Mouse (Mus musculus) midbrain, postnatal 0 days (tissue): Measurements from ENCODE around the gene Sdk1. TPM values are rescaled to one million over a fixed set of nuclear protein-coding genes. Genes with fewer than 3 reads are reported as not detected.
A peak's percentile ranks its signal among the peaks of the same experiment; 100 is the strongest.

Experiments
- ATAC-seq: fragments of 200-750 bp; cut with Nextera tagmentation; 2 replicates; pipeline ENCODE4 v1.8.0; 2017; ENCODE audit warnings: moderate number of reproducible peaks, mild to moderate bottlenecking, moderate TSS enrichment, moderate library complexity; ENCODE audit not compliant: low FRiP score
- DNase-seq: peaks from one replicate; pipeline ENCODE4 v3.0.0-alpha.2; 2015; ENCODE audit warnings: low spot score
- H3K27ac ChIP-seq: fragments of 300-500 bp; sonication (generic); 2 replicates; pipeline ENCODE4 v1.5.1; 2014; ENCODE audit warnings: low read depth, mild to moderate bottlenecking, low read length, mixed read lengths
- H3K27me3 ChIP-seq: fragments of 300-500 bp; sonication (generic); 2 replicates; pipeline ENCODE4 v1.6.1; 2014; ENCODE audit warnings: low read length, control low read depth, mixed read lengths; ENCODE audit not compliant: insufficient read depth
- H3K36me3 ChIP-seq: fragments of 300-500 bp; sonication (generic); 2 replicates; pipeline ENCODE4 v1.6.1; 2014; ENCODE audit warnings: low read length, control low read depth, mixed read lengths; ENCODE audit not compliant: insufficient read depth
- H3K4me1 ChIP-seq: fragments of 300-500 bp; sonication (generic); 2 replicates; pipeline ENCODE4 v1.6.1; 2014; ENCODE audit warnings: mild to moderate bottlenecking, control low read depth, antibody characterized with exemption, low read length, mixed read lengths; ENCODE audit not compliant: insufficient read depth
- H3K4me2 ChIP-seq: fragments of 300-500 bp; sonication (generic); 2 replicates; pipeline ENCODE4 v1.6.1; 2014; ENCODE audit warnings: low read depth, mild to moderate bottlenecking, low read length, mixed read lengths; ENCODE audit not compliant: poor library complexity, severe bottlenecking
- H3K4me3 ChIP-seq: fragments of 300-500 bp; sonication (generic); 2 replicates; pipeline ENCODE4 v1.5.1; 2014; ENCODE audit warnings: low read depth, mild to moderate bottlenecking, low read length, moderate library complexity
- H3K9ac ChIP-seq: fragments of 300-500 bp; sonication (generic); replicated peaks from 2 replicates; pipeline ENCODE4 v1.6.1; 2014; ENCODE audit warnings: mild to moderate bottlenecking, low read length, moderate library complexity, mixed read lengths; ENCODE audit not compliant: poor library complexity, severe bottlenecking
- H3K9me3 ChIP-seq: fragments of 300-500 bp; sonication (generic); 2 replicates; pipeline ENCODE4 v1.6.1; 2016; ENCODE audit warnings: low read length, control low read depth
- CTCF ChIP-seq: IDR thresholded peaks from 2 replicates; pipeline ENCODE4 v1.5.1; 2016; ENCODE audit warnings: antibody characterized with exemption, mild to moderate bottlenecking
- WGBS: fragments of 180-500 bp; shearing (Covaris S2); extraction: QIAGEN DNeasy Blood & Tissue Kit; methylation state at CpG from one replicate; pipeline ENCODE4 v1.1.7; 2014; 5-methylcytosine and 5-hydroxymethylcytosine counted together
- polyA plus RNA-seq: library from polyadenylated mRNA; unstranded; fragments of >200 nt; fragmentation: Nextera tagmentation; extraction: Ambion mirVana; gene quantifications from 2 replicates; pipeline ENCODE4 v1.2.1, GENCODE M21; 2015
- total RNA-seq: library from RNA; depleted of rRNA; stranded (reverse); fragments of >200 nt; gene quantifications from 2 replicates; pipeline ENCODE4 v1.2.3, GENCODE M21; 2014

The Sdk1 gene
- total and polyA plus RNA-seq, 2 experiments from 2014 or later: 2.6 to 26.7 TPM

DNA sequence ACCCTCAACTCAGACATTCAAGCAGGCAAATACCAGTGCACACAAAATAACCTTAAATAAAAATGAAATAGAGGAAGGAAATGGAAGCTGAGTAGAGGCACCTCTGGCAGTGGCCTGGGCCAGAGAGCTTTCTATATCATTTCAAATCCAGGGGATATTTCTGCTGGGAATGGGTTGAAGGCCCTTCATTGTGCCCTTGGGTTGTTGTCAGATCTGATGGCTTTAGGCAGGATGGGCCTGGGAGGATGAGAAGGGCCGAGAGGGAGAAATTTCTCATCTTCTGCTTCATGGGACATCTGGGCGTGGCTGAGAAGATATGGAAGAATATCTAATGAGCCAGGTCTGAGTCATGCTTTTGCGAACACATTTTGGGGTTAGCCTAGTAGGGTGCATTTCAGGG, 186.8 kb downstream of the Sdk1 start:
- H3K4me2 ChIP-seq: no peak overlapping the region
- H3K36me3 ChIP-seq: no peaks in the 10 kb centered on the region
- DNase-seq: no peak
- H3K27ac ChIP-seq: no peak overlapping the region
- no peak for ATAC-seq
- 0 out of 2 replicates have a peak, but pooled peaks cover 4% of the 10 kb centered on the region for H3K4me1 ChIP-seq
- no peaks in the 10 kb centered on the region for H3K27me3 ChIP-seq
- no peak overlapping the region for H3K4me3 ChIP-seq
- no peaks in the 10 kb centered on the region for H3K9me3 ChIP-seq
- no peak for TF ChIP-seq CTCF
- WGBS: 83% methylated on average over 3 of the region's 3 CpGs
- no peak overlapping the region for H3K9ac ChIP-seq

DNA sequence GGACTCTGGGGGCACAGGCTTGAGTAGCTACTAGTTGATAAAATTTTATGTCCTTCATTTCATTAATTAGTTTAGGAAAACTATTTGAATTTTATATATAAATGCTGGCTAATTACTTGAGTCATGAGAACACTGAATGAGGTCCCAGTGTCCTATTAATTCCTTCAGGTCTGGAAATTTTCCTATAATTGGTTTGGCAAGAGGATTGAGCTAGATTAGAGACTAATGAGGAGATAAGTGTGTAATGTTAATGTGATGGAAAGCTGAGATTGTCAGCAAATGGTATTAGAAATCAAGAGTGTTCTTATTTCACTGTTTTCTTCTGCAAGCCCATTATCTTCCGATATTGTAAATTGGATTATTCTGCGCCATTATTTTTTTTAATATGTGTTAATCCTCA, 192.0 kb downstream of the Sdk1 start:
- no peak overlapping the region for H3K4me2 ChIP-seq
- H3K27me3 ChIP-seq: no peaks in the 10 kb centered on the region; the same call in 1 of the 2 replicates
- H3K9me3 ChIP-seq: no peaks in the 10 kb centered on the region
- no peak for ATAC-seq
- no peak overlapping the region for H3K9ac ChIP-seq
- 0 out of 2 replicates have a peak, but pooled peaks cover 4% of the 10 kb centered on the region for H3K4me1 ChIP-seq
- no peak overlapping the region for H3K4me3 ChIP-seq
- no peak for TF ChIP-seq CTCF
- 71% methylated on average over 2 of the region's 2 CpGs for WGBS
- no peak overlapping the region for H3K27ac ChIP-seq
- no peak for DNase-seq
- no peaks in the 10 kb centered on the region for H3K36me3 ChIP-seq

DNA sequence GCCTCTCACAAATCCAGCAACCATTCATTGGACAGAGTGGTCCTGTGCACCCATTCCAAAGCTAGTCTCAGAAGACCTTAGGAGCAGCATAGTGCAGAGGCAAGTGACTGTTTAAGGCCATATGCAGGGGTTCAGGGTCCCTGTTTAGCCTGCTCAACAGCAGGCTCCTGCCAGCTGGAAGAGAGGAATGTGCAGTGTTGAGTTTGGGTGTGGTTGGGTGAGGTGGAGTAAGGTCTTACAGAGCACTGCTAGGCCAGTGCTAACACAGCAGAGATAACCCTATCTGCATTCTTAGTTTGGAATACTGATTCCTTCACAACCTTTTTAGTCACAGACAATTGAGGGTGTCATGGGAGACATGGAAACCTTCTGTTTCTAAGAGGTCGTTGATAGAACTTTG, 206.0 kb downstream of the Sdk1 start:
- H3K27ac ChIP-seq: no peak overlapping the region
- ATAC-seq (no peak), DNase-seq (no peak)
- WGBS: 81% methylated on average over 1 of the region's 1 CpGs
- no peaks in the 10 kb centered on the region for H3K27me3 ChIP-seq
- H3K36me3 ChIP-seq: no peaks in the 10 kb centered on the region
- no peak overlapping the region for H3K4me3 ChIP-seq
- H3K9ac ChIP-seq: no peak overlapping the region
- no peak overlapping the region for H3K4me2 ChIP-seq
- no peaks in the 10 kb centered on the region for H3K9me3 ChIP-seq
- no peaks in the 10 kb centered on the region for H3K4me1 ChIP-seq
- TF ChIP-seq CTCF: no peak

DNA sequence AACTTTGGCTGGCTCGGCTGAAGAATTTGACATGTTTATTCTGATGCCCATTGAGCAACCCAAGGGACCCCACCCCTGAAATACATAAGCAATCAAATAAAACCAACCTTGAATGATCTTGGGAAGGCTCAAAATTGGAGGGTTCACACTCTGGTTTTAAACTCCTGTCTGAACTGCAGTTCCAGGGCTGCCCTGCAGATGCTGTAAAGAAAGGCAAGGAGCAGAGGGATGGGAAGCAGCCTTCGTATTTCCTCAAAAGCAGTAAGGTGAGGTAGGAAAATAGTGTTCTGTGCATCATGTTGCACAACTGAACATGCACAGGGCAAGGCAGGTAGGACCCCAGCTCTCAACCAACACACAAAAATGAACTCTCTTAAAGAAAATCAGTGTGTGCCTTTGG, 222.1 kb downstream of the Sdk1 start:
- 81% methylated on average over 2 of the region's 2 CpGs for WGBS
- Histone ChIP-seq H3K27ac (no peak overlapping the region), H3K4me2 (no peak overlapping the region), H3K4me3 (no peak overlapping the region), H3K27me3 (no peaks in the 10 kb centered on the region), H3K9me3 (no peaks in the 10 kb centered on the region), H3K4me1 (no peaks in the 10 kb centered on the region), H3K9ac (no peak overlapping the region), H3K36me3 (no peaks in the 10 kb centered on the region)
- TF ChIP-seq CTCF: peak; percentile 53
- no peak for ATAC-seq
- no peak for DNase-seq

DNA sequence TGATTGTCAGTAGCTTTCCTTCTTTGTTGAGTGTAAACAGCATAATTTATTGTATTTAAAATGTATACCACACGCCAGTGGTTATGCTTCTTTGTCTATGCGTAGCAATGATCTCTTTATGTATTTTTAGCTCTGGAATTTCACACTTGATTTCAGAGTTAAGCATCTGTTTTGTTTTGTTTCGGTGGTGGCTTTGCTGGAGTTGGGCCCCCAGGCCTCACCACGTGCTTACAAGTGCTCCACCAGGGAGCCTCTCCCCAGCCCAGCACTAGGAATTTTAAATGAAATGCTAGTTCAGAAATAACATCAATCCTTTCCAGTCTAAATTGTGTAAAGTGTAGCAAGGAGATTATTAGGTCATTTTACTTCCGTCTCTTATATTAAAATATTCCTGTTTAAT, 227.5 kb downstream of the Sdk1 start:
- Histone ChIP-seq H3K4me2 (no peak overlapping the region), H3K36me3 (no peaks in the 10 kb centered on the region), H3K27ac (no peak overlapping the region), H3K27me3 (no peaks in the 10 kb centered on the region), H3K9me3 (no peaks in the 10 kb centered on the region), H3K9ac (no peak overlapping the region), H3K4me3 (no peak overlapping the region), H3K4me1 (no peaks in the 10 kb centered on the region)
- DNase-seq (no peak), ATAC-seq (no peak)
- no peak for TF ChIP-seq CTCF
- 32% methylated on average over 5 of the region's 5 CpGs for WGBS

DNA sequence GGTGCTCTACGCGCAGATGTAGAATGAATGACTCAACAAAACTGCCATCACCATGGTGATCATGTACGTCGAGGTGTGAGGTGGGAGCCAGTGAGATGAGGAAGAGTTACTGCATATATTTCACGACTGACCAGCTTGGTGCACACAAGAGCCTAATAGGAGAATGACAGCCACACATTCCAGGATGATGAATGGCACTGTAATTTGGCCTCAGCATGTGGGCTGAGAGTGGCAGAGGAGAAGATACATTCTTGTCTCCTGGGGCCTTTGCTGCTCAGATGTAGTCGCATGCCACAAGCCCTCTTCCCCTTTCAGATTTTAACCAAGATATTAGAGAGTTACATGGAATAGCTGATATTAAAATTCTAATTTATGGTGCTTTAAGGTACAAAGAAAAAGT, 264.0 kb downstream of the Sdk1 start:
- DNase-seq (peak; percentile 51), ATAC-seq (no peak)
- 73% methylated on average over 6 of the region's 6 CpGs for WGBS
- Histone ChIP-seq H3K27me3 (no peaks in the 10 kb centered on the region), H3K4me1 (no peaks in the 10 kb centered on the region), H3K36me3 (no peaks in the 10 kb centered on the region), H3K27ac (no peak overlapping the region), H3K9ac (no peak overlapping the region), H3K4me2 (no peak overlapping the region), H3K4me3 (no peak overlapping the region), H3K9me3 (no peaks in the 10 kb centered on the region)
- TF ChIP-seq CTCF: no peak
